Mouse (Mus musculus): Measurements from ENCODE around the gene Gm37240. TPM values are rescaled to one million over a fixed set of nuclear protein-coding genes. Genes with fewer than 3 reads are reported as not detected.

Gm37240 gene
- polyA plus RNA-seq, 1 experiment, result not detected

- WGBS, result 86% methylated on average over 2 of the region's 2 CpGs
- Histone ChIP-seq H3K27ac (ENCODE audit: insufficient read depth, low read depth, low read length) (no peak overlapping the region), H3K4me3 (ENCODE audit: insufficient read depth, low read depth, low read length) (no peak overlapping the region), H3K4me1 (ENCODE audit: control insufficient read depth, insufficient read depth, low read length) (peaks cover 2% of the 10 kb centered on the region)
- TF ChIP-seq POLR2A (IDR thresholded peaks at IDR 0.05; ENCODE audit: insufficient read depth, low read depth, low read length), result no peak
- no peak for TF ChIP-seq CTCF (IDR thresholded peaks at IDR 0.05; ENCODE audit: insufficient read depth, low read depth, low read length)
Measured at GRCm38 (mm10) chr3:85339926-85340325, 547.4 kb downstream of the Gm37240 start.

GRCm38 (mm10) chr3:85339269-85339820 lies 548.0 kb downstream of the Gm37240 start:
- peaks cover 2% of the 10 kb centered on the region for H3K4me1 ChIP-seq (ENCODE audit: control insufficient read depth, insufficient read depth, low read length)
- TF ChIP-seq POLR2A (IDR thresholded peaks at IDR 0.05; ENCODE audit: insufficient read depth, low read depth, low read length), result no peak
- TF ChIP-seq CTCF (IDR thresholded peaks at IDR 0.05; ENCODE audit: insufficient read depth, low read depth, low read length), result no peak
- H3K27ac ChIP-seq (ENCODE audit: insufficient read depth, low read depth, low read length), result 0 out of 2 replicates have a peak overlapping the region, but pooled peaks have one; percentile 53
- no peak overlapping the region for H3K4me3 ChIP-seq (ENCODE audit: insufficient read depth, low read depth, low read length)
- 57% methylated on average over 10 of the region's 10 CpGs for WGBS

- Histone ChIP-seq H3K4me1 (ENCODE audit: control insufficient read depth, insufficient read depth, low read length) (peaks cover 2% of the 10 kb centered on the region), H3K27ac (ENCODE audit: insufficient read depth, low read depth, low read length) (no peak overlapping the region), H3K4me3 (ENCODE audit: insufficient read depth, low read depth, low read length) (no peak overlapping the region)
- TF ChIP-seq CTCF (IDR thresholded peaks at IDR 0.05; ENCODE audit: insufficient read depth, low read depth, low read length) (no peak), POLR2A (IDR thresholded peaks at IDR 0.05; ENCODE audit: insufficient read depth, low read depth, low read length) (no peak)
- WGBS, result 67% methylated on average over 3 of the region's 3 CpGs
Measured at GRCm38 (mm10) chr3:85338755-85339095, 548.6 kb downstream of the Gm37240 start.

GRCm38 (mm10) chr3:85337881-85338754 lies 549.2 kb downstream of the Gm37240 start:
- WGBS, result 55% methylated on average over 7 of the region's 7 CpGs
- no peak for TF ChIP-seq POLR2A (IDR thresholded peaks at IDR 0.05; ENCODE audit: insufficient read depth, low read depth, low read length)
- TF ChIP-seq CTCF (IDR thresholded peaks at IDR 0.05; ENCODE audit: insufficient read depth, low read depth, low read length), result no peak
- Histone ChIP-seq H3K27ac (ENCODE audit: insufficient read depth, low read depth, low read length) (no peak overlapping the region), H3K4me1 (ENCODE audit: control insufficient read depth, insufficient read depth, low read length) (peaks cover 2% of the 10 kb centered on the region), H3K4me3 (ENCODE audit: insufficient read depth, low read depth, low read length) (no peak overlapping the region)

GRCm38 (mm10) chr3:85335517-85335916 lies 551.8 kb downstream of the Gm37240 start:
- Histone ChIP-seq H3K27ac (ENCODE audit: insufficient read depth, low read depth, low read length) (no peak overlapping the region), H3K4me1 (ENCODE audit: control insufficient read depth, insufficient read depth, low read length) (peaks cover 2% of the 10 kb centered on the region), H3K4me3 (ENCODE audit: insufficient read depth, low read depth, low read length) (no peak overlapping the region)
- no peak for TF ChIP-seq POLR2A (IDR thresholded peaks at IDR 0.05; ENCODE audit: insufficient read depth, low read depth, low read length)
- TF ChIP-seq CTCF (IDR thresholded peaks at IDR 0.05; ENCODE audit: insufficient read depth, low read depth, low read length), result no peak
- WGBS, result 75% methylated on average over 1 of the region's 1 CpGs

GRCm38 (mm10) chr3:85332276-85332675 lies 555.0 kb downstream of the Gm37240 start:
- no peak overlapping the region for H3K4me3 ChIP-seq (ENCODE audit: insufficient read depth, low read depth, low read length)
- TF ChIP-seq CTCF (IDR thresholded peaks at IDR 0.05; ENCODE audit: insufficient read depth, low read depth, low read length) (no peak), POLR2A (IDR thresholded peaks at IDR 0.05; ENCODE audit: insufficient read depth, low read depth, low read length) (no peak)
- WGBS, result 56% methylated on average over 4 of the region's 4 CpGs
- no peak overlapping the region for H3K27ac ChIP-seq (ENCODE audit: insufficient read depth, low read depth, low read length)
- H3K4me1 ChIP-seq (ENCODE audit: control insufficient read depth, insufficient read depth, low read length), result no peaks in the 10 kb centered on the region

- 31% methylated on average over 5 of the region's 5 CpGs for WGBS
- Histone ChIP-seq H3K4me1 (ENCODE audit: control insufficient read depth, insufficient read depth, low read length) (no peaks in the 10 kb centered on the region; the same call in 1 of the 2 replicates), H3K27ac (ENCODE audit: insufficient read depth, low read depth, low read length) (no peak overlapping the region), H3K4me3 (ENCODE audit: insufficient read depth, low read depth, low read length) (no peak overlapping the region)
- TF ChIP-seq CTCF (IDR thresholded peaks at IDR 0.05; ENCODE audit: insufficient read depth, low read depth, low read length), result no peak
- TF ChIP-seq POLR2A (IDR thresholded peaks at IDR 0.05; ENCODE audit: insufficient read depth, low read depth, low read length), result no peak
Measured at GRCm38 (mm10) chr3:85318256-85318655, 569.1 kb downstream of the Gm37240 start.

- no peak overlapping the region for H3K27ac ChIP-seq (ENCODE audit: insufficient read depth, low read depth, low read length)
- 100% methylated on average over 4 of the region's 4 CpGs for WGBS
Measured at GRCm38 (mm10) chr3:85317306-85317705, 570.0 kb downstream of the Gm37240 start.

GRCm38 (mm10) chr3:85314961-85315360 lies 572.4 kb downstream of the Gm37240 start:
- H3K27ac ChIP-seq (ENCODE audit: insufficient read depth, low read depth, low read length), result no peak overlapping the region
- H3K4me3 ChIP-seq (ENCODE audit: insufficient read depth, low read depth, low read length), result no peak overlapping the region
- 65% methylated on average over 6 of the region's 6 CpGs for WGBS

More at GRCm38 (mm10) chr3:85317306-85317705, 570.0 kb downstream of the Gm37240 start:
- TF ChIP-seq POLR2A (IDR thresholded peaks at IDR 0.05; ENCODE audit: insufficient read depth, low read depth, low read length), result no peak
- TF ChIP-seq CTCF (IDR thresholded peaks at IDR 0.05; ENCODE audit: insufficient read depth, low read depth, low read length), result no peak
- H3K4me1 ChIP-seq (ENCODE audit: control insufficient read depth, insufficient read depth, low read length), result no peaks in the 10 kb centered on the region; the same call in 1 of the 2 replicates
- no peak overlapping the region for H3K4me3 ChIP-seq (ENCODE audit: insufficient read depth, low read depth, low read length)

More at GRCm38 (mm10) chr3:85314961-85315360, 572.4 kb downstream of the Gm37240 start:
- TF ChIP-seq CTCF (IDR thresholded peaks at IDR 0.05; ENCODE audit: insufficient read depth, low read depth, low read length) (no peak), POLR2A (IDR thresholded peaks at IDR 0.05; ENCODE audit: insufficient read depth, low read depth, low read length) (no peak)
- H3K4me1 ChIP-seq (ENCODE audit: control insufficient read depth, insufficient read depth, low read length), result no peaks in the 10 kb centered on the region; the same call in 1 of the 2 replicates

All from olfactory bulb, adult 2 months (tissue).